Mouse (Mus musculus) midbrain, embryonic 12.5 days (tissue): ENCODE measurements around the gene Carmil3. TPM values are rescaled to one million over a fixed set of nuclear protein-coding genes. Genes with fewer than 3 reads are reported as not detected.

ENCODE experiments used
- ATAC-seq: fragments of 200-750 bp; cut with Nextera tagmentation; 2 replicates; pipeline ENCODE4 v1.8.0; 2017; ENCODE audit warnings: low read depth, moderate TSS enrichment, moderate library complexity; ENCODE audit not compliant: low FRiP score
- H3K27ac ChIP-seq: fragments of 300-500 bp; sonication (generic); replicated peaks from 2 replicates; pipeline ENCODE4 v1.5.1; 2016; ENCODE audit warnings: mild to moderate bottlenecking
- H3K27me3 ChIP-seq: fragments of 300-500 bp; sonication (generic); 2 replicates; pipeline ENCODE4 v1.6.1; 2016; ENCODE audit warnings: mild to moderate bottlenecking
- H3K36me3 ChIP-seq: fragments of 300-500 bp; sonication (generic); 2 replicates; pipeline ENCODE4 v1.6.1; 2016
- H3K4me1 ChIP-seq: fragments of 300-500 bp; sonication (generic); 2 replicates; pipeline ENCODE4 v1.6.1; 2016
- H3K4me2 ChIP-seq: fragments of 300-500 bp; sonication (generic); replicated peaks from 2 replicates; pipeline ENCODE4 v1.6.1; 2016; ENCODE audit warnings: mild to moderate bottlenecking, moderate library complexity
- H3K4me3 ChIP-seq: fragments of 300-500 bp; sonication (generic); 2 replicates; pipeline ENCODE4 v1.5.1; 2016; ENCODE audit warnings: mild to moderate bottlenecking
- H3K9ac ChIP-seq: fragments of 300-500 bp; sonication (generic); replicated peaks from 2 replicates; pipeline ENCODE4 v1.6.1; 2016; ENCODE audit warnings: mild to moderate bottlenecking, moderate library complexity
- H3K9me3 ChIP-seq: fragments of 300-500 bp; sonication (generic); 2 replicates; pipeline ENCODE4 v1.6.1; 2016; ENCODE audit warnings: mild to moderate bottlenecking
- WGBS: fragments of 180-500 bp; shearing (Covaris S2); methylation state at CpG from one replicate; pipeline ENCODE4 v1.1.7; 2016; 5-methylcytosine and 5-hydroxymethylcytosine counted together
- polyA plus RNA-seq: library from polyadenylated mRNA; unstranded; fragments of >200 nt; fragmentation: Nextera tagmentation; extraction: Ambion mirVana; gene quantifications from 2 replicates; pipeline ENCODE4 v1.2.1, GENCODE M21; 2016

Gene Carmil3
- polyA plus RNA-seq, 1 experiment from 2014 or later, result 13.8 TPM

GRCm38 (mm10) chr14:55496761-55497448 is 6.5 kb downstream of the Carmil3 start:
- ATAC-seq, result peak; percentile 35
- H3K4me3 ChIP-seq, result no peak overlapping the region
- no peak overlapping the region for H3K27ac ChIP-seq
- peaks cover 63% of the 10 kb centered on the region for H3K36me3 ChIP-seq
- no peaks in the 10 kb centered on the region for H3K27me3 ChIP-seq
- no peaks in the 10 kb centered on the region for H3K9me3 ChIP-seq
- H3K9ac ChIP-seq, result no peak overlapping the region
- peaks cover 13% of the 10 kb centered on the region for H3K4me1 ChIP-seq
- H3K4me2 ChIP-seq, result no peak overlapping the region
- 75% methylated on average over 16 of the region's 16 CpGs for WGBS

DNA sequence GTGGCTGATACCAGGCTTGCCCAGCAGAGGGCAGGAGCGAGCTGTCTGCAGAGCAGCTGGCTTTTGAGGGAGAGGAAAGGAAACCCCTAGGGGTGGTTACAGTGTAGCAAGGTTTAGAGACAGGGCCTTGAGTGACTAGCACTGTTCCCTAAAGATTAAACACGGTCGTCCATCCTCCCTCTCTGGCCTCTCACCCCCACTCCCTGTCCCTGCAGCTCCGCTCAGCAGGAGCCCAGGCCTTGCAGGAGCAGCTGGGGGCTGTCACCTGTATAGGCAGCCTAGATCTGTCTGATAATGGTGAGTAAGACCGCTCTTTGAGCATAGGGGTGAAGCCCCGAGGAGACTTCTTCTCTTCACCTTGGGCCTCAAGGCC is 7.0 kb downstream of the Carmil3 start:
- Histone ChIP-seq H3K4me2 (no peak overlapping the region), H3K4me1 (peaks cover 7% of the 10 kb centered on the region), H3K4me3 (no peak overlapping the region), H3K9me3 (no peaks in the 10 kb centered on the region), H3K36me3 (peaks cover 68% of the 10 kb centered on the region), H3K27me3 (no peaks in the 10 kb centered on the region), H3K27ac (no peak overlapping the region), H3K9ac (peak overlapping the region; percentile 24; the same call in 1 of the 2 replicates)
- 38% methylated on average over 6 of the region's 6 CpGs for WGBS
- ATAC-seq, result peak; percentile 66

GRCm38 (mm10) chr14:55505612-55506011 is 15.2 kb downstream of the Carmil3 start:
- peaks cover 21% of the 10 kb centered on the region for H3K36me3 ChIP-seq

GRCm38 (mm10) chr14:55507801-55508200 is 17.4 kb downstream of the Carmil3 start:
- H3K36me3 ChIP-seq, result peaks cover 5% of the 10 kb centered on the region; the same call in 1 of the 2 replicates
- H3K27ac ChIP-seq, result no peak overlapping the region
- no peak for ATAC-seq
- 68% methylated on average over 7 of the region's 7 CpGs for WGBS
- no peak overlapping the region for H3K9ac ChIP-seq
- H3K4me3 ChIP-seq, result no peak overlapping the region
- H3K4me1 ChIP-seq, result peaks cover 4% of the 10 kb centered on the region; the same call in 1 of the 2 replicates
- H3K27me3 ChIP-seq, result peaks cover 17% of the 10 kb centered on the region; the same call in 1 of the 2 replicates
- H3K9me3 ChIP-seq, result no peaks in the 10 kb centered on the region
- no peak overlapping the region for H3K4me2 ChIP-seq

More at GRCm38 (mm10) chr14:55505612-55506011, 15.2 kb downstream of the Carmil3 start:
- Histone ChIP-seq H3K4me1 (peaks cover 4% of the 10 kb centered on the region; the same call in 1 of the 2 replicates), H3K9me3 (no peaks in the 10 kb centered on the region), H3K4me2 (no peak overlapping the region), H3K9ac (no peak overlapping the region), H3K27ac (no peak overlapping the region), H3K27me3 (0 out of 2 replicates have a peak, but pooled peaks cover 4% of the 10 kb centered on the region), H3K4me3 (no peak overlapping the region)
- 82% methylated on average over 9 of the region's 9 CpGs for WGBS
- no peak for ATAC-seq

- H3K27ac ChIP-seq, result no peak overlapping the region
- H3K9ac ChIP-seq, result no peak overlapping the region
- no peaks in the 10 kb centered on the region for H3K9me3 ChIP-seq
- no peak for ATAC-seq
- 79% methylated on average over 10 of the region's 10 CpGs for WGBS
- no peak overlapping the region for H3K4me2 ChIP-seq
- H3K4me3 ChIP-seq, result no peak overlapping the region
- no peaks in the 10 kb centered on the region; the same call in 1 of the 2 replicates for H3K36me3 ChIP-seq
- H3K27me3 ChIP-seq, result peaks cover 18% of the 10 kb centered on the region; the same call in 1 of the 2 replicates
- H3K4me1 ChIP-seq, result peaks cover 4% of the 10 kb centered on the region; the same call in 1 of the 2 replicates
Observed at GRCm38 (mm10) chr14:55509540-55509939, 19.1 kb downstream of the Carmil3 start.

DNA sequence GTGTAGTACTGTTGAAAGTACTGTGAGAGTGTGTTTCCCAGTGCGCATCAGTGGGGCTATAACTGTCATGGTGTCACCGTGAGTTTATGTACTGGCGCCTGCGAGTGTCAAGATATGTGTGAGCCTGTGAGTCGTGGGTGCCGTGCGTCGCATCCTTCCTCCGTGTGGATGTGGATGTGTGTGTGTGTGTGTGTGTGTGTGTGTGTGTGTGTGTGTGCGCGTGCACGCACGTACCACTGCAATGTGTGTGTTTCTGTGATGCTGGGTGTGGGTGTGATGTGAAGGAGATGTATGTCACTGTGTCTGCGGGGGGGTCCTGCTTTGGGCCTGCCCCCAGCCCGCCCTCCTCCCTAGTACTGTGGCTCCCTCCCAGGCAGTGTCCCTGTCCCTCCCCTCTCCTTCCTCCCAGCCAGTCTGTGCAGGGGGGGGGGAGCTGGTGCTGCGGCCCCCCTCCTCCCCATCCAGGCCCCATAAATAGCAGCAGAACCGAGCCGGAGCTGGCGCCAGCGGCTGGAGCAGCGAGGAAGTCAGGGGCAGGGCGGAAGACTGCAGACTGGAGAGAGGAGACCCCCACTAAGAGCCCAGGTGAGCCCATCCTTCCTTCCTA is 19.8 kb downstream of the Carmil3 start, which contains the start of gene Cpne6:
Gene Cpne6 (plus strand): TSS at position 321 of the 607 bp plus-strand sequence.
- H3K4me1 ChIP-seq, result peaks cover 4% of the 10 kb centered on the region; the same call in 1 of the 2 replicates
- no peaks in the 10 kb centered on the region; the same call in 1 of the 2 replicates for H3K36me3 ChIP-seq
- H3K4me3 ChIP-seq, result no peak within 1 kb of the TSS
- no peak within 1 kb of the TSS for H3K9ac ChIP-seq
- H3K27me3 ChIP-seq, result peaks cover 18% of the 10 kb centered on the region; the same call in 1 of the 2 replicates
- no peak within 1 kb of the TSS for H3K27ac ChIP-seq
- WGBS, result 73% methylated on average over 17 of the region's 22 CpGs
- ATAC-seq, result no peak
- no peaks in the 10 kb centered on the region for H3K9me3 ChIP-seq
- H3K4me2 ChIP-seq, result no peak within 1 kb of the TSS

DNA sequence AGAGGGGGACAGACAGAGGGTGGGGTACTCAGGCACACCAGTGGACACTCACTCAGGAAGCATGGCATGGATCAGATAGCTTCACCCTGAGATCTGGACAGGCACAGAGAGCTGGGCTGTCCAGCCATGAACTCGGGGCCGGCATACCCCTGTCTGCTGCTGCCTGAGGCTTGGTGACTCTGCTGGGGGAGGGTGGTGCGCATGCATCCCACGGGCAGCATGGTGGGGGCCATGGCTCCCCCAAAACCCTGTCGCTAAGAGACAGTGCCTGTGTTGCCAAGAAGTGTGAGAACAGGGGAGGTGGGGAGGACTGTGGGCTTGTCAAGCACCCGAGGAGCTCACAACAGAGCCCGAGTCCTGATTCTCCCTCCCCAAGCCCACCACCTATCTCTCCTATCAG is 20.6 kb downstream of the Carmil3 start:
- Histone ChIP-seq H3K4me2 (no peak overlapping the region), H3K36me3 (no peaks in the 10 kb centered on the region), H3K4me3 (no peak overlapping the region), H3K9me3 (no peaks in the 10 kb centered on the region), H3K27ac (no peak overlapping the region), H3K9ac (no peak overlapping the region), H3K27me3 (peaks cover 18% of the 10 kb centered on the region; the same call in 1 of the 2 replicates), H3K4me1 (peaks cover 4% of the 10 kb centered on the region; the same call in 1 of the 2 replicates)
- ATAC-seq, result no peak
- 57% methylated on average over 7 of the region's 7 CpGs for WGBS

DNA sequence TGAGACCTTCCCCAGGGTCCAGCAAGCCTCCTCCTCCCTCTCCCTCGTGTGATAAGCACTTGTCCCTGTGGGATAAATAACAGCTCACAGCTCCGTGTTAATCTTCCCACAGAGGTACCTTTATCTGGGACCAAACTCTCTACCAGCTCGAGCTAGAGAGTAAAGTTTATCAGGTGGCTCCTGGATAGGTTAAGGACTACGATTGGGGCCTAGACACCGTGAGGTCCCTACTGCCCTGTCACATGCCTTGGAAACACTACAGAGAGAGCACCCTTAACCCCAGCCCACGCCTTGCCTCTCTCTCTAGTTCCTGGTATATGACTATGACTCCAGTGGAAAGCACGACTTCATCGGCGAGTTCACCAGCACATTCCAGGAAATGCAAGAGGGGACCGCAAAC is 23.5 kb downstream of the Carmil3 start:
- no peaks in the 10 kb centered on the region for H3K36me3 ChIP-seq
- H3K9ac ChIP-seq, result no peak overlapping the region
- H3K4me2 ChIP-seq, result no peak overlapping the region
- 75% methylated on average over 10 of the region's 10 CpGs for WGBS
- no peak overlapping the region for H3K4me3 ChIP-seq
- ATAC-seq, result no peak
- no peak overlapping the region for H3K27ac ChIP-seq
- peaks cover 10% of the 10 kb centered on the region; the same call in 1 of the 2 replicates for H3K4me1 ChIP-seq
- H3K27me3 ChIP-seq, result peaks cover 23% of the 10 kb centered on the region; the same call in 1 of the 2 replicates
- H3K9me3 ChIP-seq, result no peaks in the 10 kb centered on the region

DNA sequence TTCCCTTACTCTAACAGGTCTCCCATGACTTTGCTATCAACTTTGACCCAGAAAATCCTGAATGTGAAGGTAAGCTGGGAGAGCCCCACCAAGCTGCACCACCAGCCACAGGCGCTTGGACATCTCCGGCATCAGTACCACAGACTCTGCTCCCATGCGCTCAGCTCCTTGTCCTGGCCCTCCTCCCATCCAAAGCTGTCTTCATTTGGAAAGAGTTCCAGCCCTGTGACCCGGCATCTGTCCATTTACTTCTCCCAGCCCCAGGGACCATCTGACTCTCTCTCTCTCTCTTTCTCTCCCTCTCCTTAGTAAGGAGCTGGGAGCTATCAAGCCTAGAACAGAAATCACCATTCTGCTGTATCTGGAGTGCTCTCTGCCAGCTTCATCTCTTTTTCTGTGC is 25.4 kb downstream of the Carmil3 start:
- Histone ChIP-seq H3K4me1 (peaks cover 16% of the 10 kb centered on the region; the same call in 1 of the 2 replicates), H3K27me3 (peaks cover 32% of the 10 kb centered on the region; the same call in 1 of the 2 replicates), H3K9me3 (no peaks in the 10 kb centered on the region), H3K4me3 (no peak overlapping the region), H3K4me2 (no peak overlapping the region), H3K36me3 (no peaks in the 10 kb centered on the region), H3K27ac (no peak overlapping the region), H3K9ac (no peak overlapping the region)
- WGBS, result 93% methylated on average over 4 of the region's 4 CpGs
- ATAC-seq, result no peak

DNA sequence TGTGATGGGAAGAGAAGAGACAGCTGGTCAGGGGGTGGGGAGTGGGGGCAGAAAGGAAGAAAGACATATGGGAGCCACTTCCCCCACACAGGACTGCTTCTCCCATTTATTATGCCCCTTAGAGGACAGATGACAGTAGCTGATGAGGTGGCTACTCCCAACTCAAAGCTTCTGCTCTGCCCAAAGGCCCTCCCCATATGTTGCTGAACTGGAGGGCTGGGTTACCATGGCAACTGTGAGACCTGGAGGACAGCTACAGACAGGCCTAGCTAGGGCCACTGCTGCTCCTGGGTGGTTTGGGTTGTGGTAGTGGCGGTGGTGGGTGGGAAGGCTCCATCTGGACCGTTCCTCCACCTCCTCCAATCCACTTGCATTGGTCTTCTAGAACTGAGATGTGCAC is 28.4 kb downstream of the Carmil3 start:
- H3K9ac ChIP-seq, result no peak overlapping the region
- no peak overlapping the region for H3K4me3 ChIP-seq
- H3K4me1 ChIP-seq, result peaks cover 19% of the 10 kb centered on the region
- H3K36me3 ChIP-seq, result no peaks in the 10 kb centered on the region
- peak overlapping the region; percentile 25; the same call in 1 of the 2 replicates for H3K27ac ChIP-seq
- ATAC-seq, result peak; percentile 69
- H3K27me3 ChIP-seq, result peaks cover 43% of the 10 kb centered on the region
- no peak overlapping the region for H3K4me2 ChIP-seq
- H3K9me3 ChIP-seq, result no peaks in the 10 kb centered on the region
- WGBS, result no CpG with 5 or more reads among the region's 2 CpGs

GRCm38 (mm10) chr14:55519604-55520003 is 29.2 kb downstream of the Carmil3 start:
- Histone ChIP-seq H3K4me1 (peaks cover 19% of the 10 kb centered on the region), H3K36me3 (no peaks in the 10 kb centered on the region), H3K27ac (0 out of 2 replicates have a peak overlapping the region, but pooled peaks have one; percentile 25), H3K4me3 (no peak overlapping the region), H3K27me3 (peaks cover 43% of the 10 kb centered on the region), H3K9me3 (no peaks in the 10 kb centered on the region), H3K4me2 (no peak overlapping the region), H3K9ac (no peak overlapping the region)
- no peak for ATAC-seq
- 57% methylated on average over 4 of the region's 4 CpGs for WGBS
